Mouse (Mus musculus) G1E (cell line): ENCODE measurements around the gene Olfr871.

Experiments used
- CTCF ChIP-seq: IDR thresholded peaks from 2 replicates; pipeline ENCODE4 v1.5.1; 2012; ENCODE audit warnings: low read depth, low read length, inconsistent platforms, mixed read lengths
- GATA1 ChIP-seq: IDR thresholded peaks from 2 replicates; pipeline ENCODE4 v1.6.1; 2012; ENCODE audit warnings: borderline replicate concordance, low read length, inconsistent platforms, mixed read lengths
- GATA2 ChIP-seq: IDR thresholded peaks from 2 replicates; pipeline ENCODE4 v1.6.1; 2012; ENCODE audit warnings: low read depth, low read length, inconsistent platforms, borderline replicate concordance
- POLR2AphosphoS5 ChIP-seq: IDR thresholded peaks from 2 replicates; pipeline ENCODE4 v1.6.1; 2012; ENCODE audit warnings: low read depth, low read length, inconsistent platforms; ENCODE audit not compliant: insufficient replicate concordance
- TAL1 ChIP-seq: conservative IDR thresholded peaks from 2 replicates; pipeline ENCODE4 v1.6.1; 2012; ENCODE audit warnings: low read depth, low read length, inconsistent platforms, mixed read lengths

DNA sequence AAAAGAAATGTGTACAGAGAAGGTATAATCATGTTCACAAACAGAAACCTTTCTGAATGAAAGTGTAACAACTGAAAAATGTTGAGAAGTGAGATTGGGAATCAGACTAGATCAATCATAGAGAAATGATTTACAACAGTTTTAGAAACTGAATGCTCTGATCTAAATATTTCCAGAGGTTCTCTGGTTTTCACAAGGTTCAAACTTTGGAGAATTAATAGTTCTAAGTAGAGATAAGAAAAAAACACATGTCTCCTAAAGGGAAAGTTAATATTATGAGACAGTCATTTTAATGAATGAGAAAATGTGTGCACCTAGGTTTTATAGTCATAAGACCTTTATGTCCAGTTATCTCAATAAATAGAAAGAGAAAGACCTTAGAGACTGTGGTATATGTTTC, at the start of gene Olfr871:
- TF ChIP-seq CTCF (no peak), TAL1 (no peak), GATA1 (no peak), POLR2AphosphoS5 (no peak), GATA2 (no peak)
